Mouse (Mus musculus) hindbrain, embryonic 13.5 days (tissue): ENCODE results near the gene Pfkfb2. TPM values are rescaled to one million over a fixed set of nuclear protein-coding genes. Genes with fewer than 3 reads are reported as not detected.

Source experiments
- ATAC-seq: fragments of 200-750 bp; cut with Nextera tagmentation; 2 replicates; pipeline ENCODE4 v1.8.0; 2017; ENCODE audit warnings: moderate TSS enrichment; ENCODE audit not compliant: low FRiP score
- H3K27ac ChIP-seq: fragments of 300-500 bp; sonication (generic); 2 replicates; pipeline ENCODE4 v1.5.1; 2015; ENCODE audit warnings: inconsistent platforms, mild to moderate bottlenecking, moderate library complexity
- H3K27me3 ChIP-seq: fragments of 300-500 bp; sonication (generic); 2 replicates; pipeline ENCODE4 v1.6.1; 2015; ENCODE audit warnings: mild to moderate bottlenecking, inconsistent platforms
- H3K36me3 ChIP-seq: fragments of 300-500 bp; sonication (generic); 2 replicates; pipeline ENCODE4 v1.6.1; 2015; ENCODE audit warnings: mild to moderate bottlenecking, inconsistent platforms
- H3K4me1 ChIP-seq: fragments of 300-500 bp; sonication (generic); replicated peaks from 2 replicates; pipeline ENCODE4 v1.6.1; 2015; ENCODE audit warnings: inconsistent platforms
- H3K4me2 ChIP-seq: fragments of 300-500 bp; sonication (generic); 2 replicates; pipeline ENCODE4 v1.6.1; 2015; ENCODE audit warnings: inconsistent platforms, mild to moderate bottlenecking, moderate library complexity
- H3K4me3 ChIP-seq: fragments of 300-500 bp; sonication (generic); 2 replicates; pipeline ENCODE4 v1.5.1; 2015; ENCODE audit warnings: mild to moderate bottlenecking, inconsistent platforms
- H3K9ac ChIP-seq: fragments of 300-500 bp; sonication (generic); 2 replicates; pipeline ENCODE4 v1.6.1; 2015; ENCODE audit warnings: mild to moderate bottlenecking, inconsistent platforms
- H3K9me3 ChIP-seq: fragments of 300-500 bp; sonication (generic); 2 replicates; pipeline ENCODE4 v1.6.1; 2016; ENCODE audit warnings: inconsistent platforms
- WGBS: fragments of 180-500 bp; shearing (Covaris S2); methylation state at CpG from one replicate; pipeline ENCODE4 v1.1.7; 2015; 5-methylcytosine and 5-hydroxymethylcytosine counted together
- polyA plus RNA-seq: library from polyadenylated mRNA; unstranded; fragments of >200 nt; fragmentation: Nextera tagmentation; extraction: Ambion mirVana; gene quantifications from 2 replicates; pipeline ENCODE4 v1.2.1, GENCODE M21; 2015

Pfkfb2 gene
- 19.5 and 21.8 TPM in 2 replicates for polyA plus RNA-seq

DNA sequence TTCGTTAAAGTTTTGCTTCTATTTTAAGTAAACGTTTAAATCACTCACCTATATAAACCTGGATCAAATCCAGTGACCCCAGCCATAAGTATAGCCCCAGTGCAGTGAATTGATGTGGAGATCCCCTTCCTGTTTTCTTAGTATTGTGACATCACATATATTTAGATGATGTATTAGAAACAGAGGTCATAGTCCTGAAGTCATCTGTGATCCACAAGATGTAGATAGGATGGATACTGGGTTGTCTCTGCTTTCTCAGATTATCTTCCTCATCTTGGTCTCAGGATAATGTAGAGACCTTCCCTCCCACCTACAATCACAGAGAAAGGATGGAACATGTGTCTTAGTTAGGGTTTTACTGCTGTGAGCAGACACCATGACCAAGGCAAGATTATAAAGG lies at the start of gene Pfkfb2:
TSS of gene Pfkfb2 (minus strand) at position 101 of the 400 bp plus-strand sequence.
- no peak for ATAC-seq
- H3K4me2 ChIP-seq: no peak within 1 kb of the TSS
- 88% methylated on average over 2 of the region's 2 CpGs for WGBS

DNA sequence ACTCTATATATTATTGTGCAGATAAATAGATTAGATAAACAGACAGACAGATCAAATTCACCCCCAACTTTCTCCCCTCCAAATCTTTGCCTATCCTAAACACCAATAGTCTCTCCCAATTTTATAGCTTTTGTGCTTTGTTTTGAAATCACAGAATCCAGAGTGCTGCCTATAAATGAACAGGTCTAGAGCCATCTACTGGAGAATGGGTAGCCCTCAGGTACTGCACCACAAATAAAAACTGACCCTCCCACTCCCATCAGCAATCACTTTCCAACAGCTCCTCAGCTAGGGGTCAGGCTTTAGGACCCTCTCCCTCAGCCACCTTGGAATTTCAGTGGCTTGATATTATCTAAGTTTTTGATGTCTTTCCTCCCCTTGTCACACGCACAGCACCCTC lies 47.6 kb upstream of the Pfkfb2 start:
- 88% methylated on average over 1 of the region's 1 CpGs for WGBS
- no peaks in the 10 kb centered on the region for H3K27me3 ChIP-seq
- no peak overlapping the region for H3K9ac ChIP-seq
- H3K4me3 ChIP-seq: no peak overlapping the region
- no peak overlapping the region for H3K4me2 ChIP-seq
- H3K4me1 ChIP-seq: no peaks in the 10 kb centered on the region
- ATAC-seq: no peak
- H3K9me3 ChIP-seq: no peaks in the 10 kb centered on the region
- no peaks in the 10 kb centered on the region for H3K36me3 ChIP-seq
- no peak overlapping the region for H3K27ac ChIP-seq

More for the DNA sequence above, at the start of gene Pfkfb2:
- peaks cover 10% of the 10 kb centered on the region for H3K4me1 ChIP-seq
- H3K27me3 ChIP-seq: no peaks in the 10 kb centered on the region
- H3K4me3 ChIP-seq: no peak within 1 kb of the TSS
- no peaks in the 10 kb centered on the region for H3K9me3 ChIP-seq
- H3K27ac ChIP-seq: no peak within 1 kb of the TSS
- no peaks in the 10 kb centered on the region for H3K36me3 ChIP-seq
- no peak within 1 kb of the TSS for H3K9ac ChIP-seq

DNA sequence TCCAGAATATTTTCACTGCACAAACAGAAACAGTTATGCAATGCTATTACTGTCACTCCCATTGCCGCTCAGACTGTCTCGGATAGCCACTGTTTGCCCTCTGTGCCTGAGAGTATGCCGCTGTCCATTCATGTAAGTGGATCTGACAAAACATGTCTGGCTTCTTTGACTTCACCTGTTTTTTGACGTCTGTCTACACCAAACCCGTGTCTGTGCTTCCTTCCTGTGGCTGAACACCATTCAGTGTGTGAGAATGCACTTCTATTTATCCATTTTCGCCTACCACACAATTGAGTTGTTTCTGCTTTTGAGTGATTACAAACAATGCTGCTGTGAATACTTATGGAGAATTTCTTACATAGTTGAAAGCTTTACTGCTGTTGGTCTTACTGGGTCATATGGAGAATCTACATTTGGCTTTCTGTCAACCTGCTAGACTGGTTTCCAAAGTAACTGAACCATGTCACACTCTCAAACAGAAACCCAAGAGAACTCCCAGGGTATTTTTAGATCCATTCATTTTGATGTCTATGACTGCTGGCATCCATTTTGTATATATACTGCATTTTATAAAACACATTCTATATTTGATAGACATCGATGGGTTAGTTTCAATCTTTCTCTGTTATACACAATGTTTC lies 46.8 kb upstream of the Pfkfb2 start:
- Histone ChIP-seq H3K27me3 (no peaks in the 10 kb centered on the region), H3K9me3 (no peaks in the 10 kb centered on the region), H3K36me3 (no peaks in the 10 kb centered on the region), H3K4me2 (no peak overlapping the region), H3K9ac (no peak overlapping the region), H3K27ac (no peak overlapping the region), H3K4me3 (no peak overlapping the region), H3K4me1 (no peaks in the 10 kb centered on the region)
- no peak for ATAC-seq
- WGBS: 78% methylated on average over 7 of the region's 7 CpGs

DNA sequence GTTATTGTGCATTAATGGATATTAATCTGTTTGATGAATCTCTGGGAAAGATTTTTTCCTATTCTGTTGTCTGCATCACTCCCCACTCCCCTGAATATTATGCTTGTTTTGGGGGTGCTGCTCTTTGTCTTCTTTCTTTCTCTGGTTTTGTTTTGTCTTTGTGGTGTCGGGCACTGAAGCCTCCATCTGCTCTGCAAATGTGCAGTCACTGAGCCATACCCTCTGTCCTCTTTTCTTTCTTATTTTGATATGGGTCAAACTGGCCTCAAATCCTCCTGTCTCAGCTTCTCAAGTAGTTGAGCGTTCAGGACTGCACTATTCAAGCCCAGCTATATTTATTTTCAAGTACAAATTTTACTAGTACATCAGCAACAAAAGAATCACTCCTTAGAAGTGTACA lies 46.2 kb upstream of the Pfkfb2 start:
- Histone ChIP-seq H3K9ac (no peak overlapping the region), H3K4me3 (no peak overlapping the region), H3K36me3 (no peaks in the 10 kb centered on the region), H3K27ac (no peak overlapping the region), H3K4me1 (no peaks in the 10 kb centered on the region), H3K27me3 (no peaks in the 10 kb centered on the region), H3K9me3 (no peaks in the 10 kb centered on the region), H3K4me2 (no peak overlapping the region)
- ATAC-seq: no peak
- WGBS: 28% methylated on average over 2 of the region's 2 CpGs

DNA sequence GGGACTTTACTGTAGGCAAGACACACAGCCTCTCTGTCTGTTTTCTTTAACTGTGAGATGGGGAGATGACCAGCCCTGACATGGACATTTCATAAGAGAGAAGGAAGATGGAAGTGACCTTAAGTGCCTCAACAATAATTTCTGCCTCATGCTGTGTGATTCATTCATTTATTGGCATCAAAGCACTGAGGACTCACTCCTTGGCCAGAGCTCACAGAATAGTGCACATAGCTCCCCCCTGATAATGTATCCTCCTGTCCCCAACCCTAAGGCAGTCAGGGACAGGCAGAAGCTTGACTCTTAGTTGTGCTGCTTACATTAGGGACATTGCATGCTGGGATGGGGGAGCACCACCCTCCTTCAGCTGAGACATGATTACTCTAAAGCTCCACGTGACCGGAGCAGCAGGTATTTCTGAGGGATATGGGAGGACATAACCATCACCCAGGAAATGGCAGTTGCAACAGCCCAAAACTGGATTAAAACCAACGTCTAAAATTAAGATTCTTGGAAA lies 42.0 kb upstream of the Pfkfb2 start:
- H3K9me3 ChIP-seq: no peaks in the 10 kb centered on the region
- H3K27me3 ChIP-seq: no peaks in the 10 kb centered on the region
- H3K4me1 ChIP-seq: no peaks in the 10 kb centered on the region
- H3K27ac ChIP-seq: no peak overlapping the region
- ATAC-seq: no peak
- H3K4me2 ChIP-seq: no peak overlapping the region
- no peaks in the 10 kb centered on the region for H3K36me3 ChIP-seq
- WGBS: 77% methylated on average over 3 of the region's 3 CpGs
- no peak overlapping the region for H3K4me3 ChIP-seq
- no peak overlapping the region for H3K9ac ChIP-seq

DNA sequence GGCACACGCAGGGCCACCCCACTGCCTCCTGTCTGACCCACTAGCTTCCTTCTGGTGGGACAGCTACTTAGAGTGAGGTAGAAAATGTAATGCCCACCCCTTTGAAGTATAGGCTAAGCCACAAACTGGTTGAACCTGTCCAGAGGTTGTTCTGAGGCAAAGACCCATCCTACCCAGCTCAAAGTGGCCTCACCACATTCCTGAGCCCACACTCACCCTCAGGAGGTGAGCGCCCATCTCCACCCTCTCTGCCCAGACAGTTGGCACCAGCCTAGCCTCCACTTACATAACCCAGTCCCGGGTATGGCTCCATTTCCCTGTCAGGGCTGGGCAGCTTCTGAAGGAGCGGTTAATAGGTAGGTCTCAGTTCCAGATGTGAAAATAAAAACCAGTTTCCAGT lies 41.4 kb upstream of the Pfkfb2 start:
- H3K4me2 ChIP-seq: no peak overlapping the region
- ATAC-seq: no peak
- H3K27ac ChIP-seq: no peak overlapping the region
- H3K4me3 ChIP-seq: no peak overlapping the region
- 91% methylated on average over 4 of the region's 4 CpGs for WGBS
- no peaks in the 10 kb centered on the region for H3K4me1 ChIP-seq
- no peaks in the 10 kb centered on the region for H3K27me3 ChIP-seq
- no peaks in the 10 kb centered on the region for H3K36me3 ChIP-seq
- H3K9me3 ChIP-seq: no peaks in the 10 kb centered on the region
- no peak overlapping the region for H3K9ac ChIP-seq

DNA sequence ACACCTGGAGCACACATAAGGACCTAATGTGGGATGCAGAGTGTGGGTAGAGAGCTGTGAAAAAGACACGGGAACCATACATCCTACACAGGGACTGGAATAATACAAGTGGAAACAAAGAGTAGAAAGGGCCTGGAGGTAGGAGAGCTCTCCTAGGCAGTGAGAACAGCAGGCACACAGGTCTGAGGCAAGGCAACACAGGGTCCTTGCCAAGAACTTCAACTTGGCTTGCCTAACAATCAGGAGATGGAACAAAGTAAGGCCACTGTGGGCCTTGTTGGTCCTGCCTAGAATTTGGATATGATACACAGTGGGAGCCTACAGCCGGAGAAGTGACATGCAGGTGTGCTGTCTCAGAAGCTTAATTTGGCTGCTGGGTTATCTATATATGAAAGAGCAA lies 40.9 kb upstream of the Pfkfb2 start:
- H3K36me3 ChIP-seq: no peaks in the 10 kb centered on the region
- H3K4me1 ChIP-seq: no peaks in the 10 kb centered on the region
- ATAC-seq: no peak
- H3K27me3 ChIP-seq: no peaks in the 10 kb centered on the region
- no peaks in the 10 kb centered on the region for H3K9me3 ChIP-seq
- no peak overlapping the region for H3K4me3 ChIP-seq
- H3K9ac ChIP-seq: no peak overlapping the region
- WGBS: 93% methylated on average over 2 of the region's 2 CpGs
- no peak overlapping the region for H3K4me2 ChIP-seq
- H3K27ac ChIP-seq: no peak overlapping the region

DNA sequence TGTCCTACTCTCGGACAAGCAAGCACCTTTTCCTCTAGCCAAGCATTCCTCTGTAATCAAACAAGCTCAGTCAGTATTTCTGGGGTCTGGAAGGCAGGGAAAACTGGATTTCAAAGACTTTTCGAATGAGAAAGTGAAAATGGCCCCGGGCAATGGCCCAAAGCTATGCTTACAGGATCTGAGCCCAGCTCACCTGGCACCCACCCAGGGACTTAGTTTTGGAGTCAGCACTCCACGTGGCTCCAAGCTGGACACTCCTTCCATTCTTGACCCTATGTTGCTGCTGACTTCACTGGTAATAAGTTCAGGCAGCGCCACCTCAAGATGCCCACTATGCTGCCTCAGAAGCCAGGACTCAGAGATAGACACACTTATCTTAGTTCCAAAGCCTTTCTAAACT lies 38.0 kb upstream of the Pfkfb2 start:
- Histone ChIP-seq H3K4me3 (no peak overlapping the region), H3K4me2 (no peak overlapping the region), H3K9ac (no peak overlapping the region), H3K9me3 (no peaks in the 10 kb centered on the region), H3K4me1 (no peaks in the 10 kb centered on the region), H3K27me3 (no peaks in the 10 kb centered on the region), H3K27ac (no peak overlapping the region), H3K36me3 (no peaks in the 10 kb centered on the region)
- WGBS: 89% methylated on average over 5 of the region's 5 CpGs
- no peak for ATAC-seq

DNA sequence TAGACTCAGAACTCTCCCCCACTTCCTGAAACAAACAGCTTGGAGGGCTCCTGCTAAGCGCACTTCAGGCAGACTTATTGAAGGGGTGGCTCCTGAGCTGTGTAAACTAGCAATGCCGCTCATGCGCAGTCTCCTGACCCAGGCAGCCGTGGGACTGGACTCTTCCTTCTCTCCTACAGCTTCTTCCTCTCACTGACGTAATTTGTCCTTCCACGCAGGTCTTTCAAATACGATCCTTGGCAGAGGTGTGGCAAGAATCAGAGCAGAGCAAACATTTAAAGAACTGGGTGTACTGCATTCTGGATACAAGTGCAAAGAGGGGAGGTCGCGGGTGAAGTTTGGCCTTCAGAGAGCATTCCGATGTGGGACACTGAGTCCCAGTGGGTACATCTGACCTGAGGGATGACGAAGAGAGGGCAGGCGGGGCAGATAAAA lies 35.0 kb upstream of the Pfkfb2 start:
- 91% methylated on average over 12 of the region's 12 CpGs for WGBS
- H3K9me3 ChIP-seq: no peaks in the 10 kb centered on the region
- no peak overlapping the region for H3K9ac ChIP-seq
- H3K27ac ChIP-seq: no peak overlapping the region
- H3K36me3 ChIP-seq: no peaks in the 10 kb centered on the region
- H3K27me3 ChIP-seq: no peaks in the 10 kb centered on the region
- no peaks in the 10 kb centered on the region for H3K4me1 ChIP-seq
- H3K4me2 ChIP-seq: no peak overlapping the region
- H3K4me3 ChIP-seq: no peak overlapping the region
- ATAC-seq: no peak

DNA sequence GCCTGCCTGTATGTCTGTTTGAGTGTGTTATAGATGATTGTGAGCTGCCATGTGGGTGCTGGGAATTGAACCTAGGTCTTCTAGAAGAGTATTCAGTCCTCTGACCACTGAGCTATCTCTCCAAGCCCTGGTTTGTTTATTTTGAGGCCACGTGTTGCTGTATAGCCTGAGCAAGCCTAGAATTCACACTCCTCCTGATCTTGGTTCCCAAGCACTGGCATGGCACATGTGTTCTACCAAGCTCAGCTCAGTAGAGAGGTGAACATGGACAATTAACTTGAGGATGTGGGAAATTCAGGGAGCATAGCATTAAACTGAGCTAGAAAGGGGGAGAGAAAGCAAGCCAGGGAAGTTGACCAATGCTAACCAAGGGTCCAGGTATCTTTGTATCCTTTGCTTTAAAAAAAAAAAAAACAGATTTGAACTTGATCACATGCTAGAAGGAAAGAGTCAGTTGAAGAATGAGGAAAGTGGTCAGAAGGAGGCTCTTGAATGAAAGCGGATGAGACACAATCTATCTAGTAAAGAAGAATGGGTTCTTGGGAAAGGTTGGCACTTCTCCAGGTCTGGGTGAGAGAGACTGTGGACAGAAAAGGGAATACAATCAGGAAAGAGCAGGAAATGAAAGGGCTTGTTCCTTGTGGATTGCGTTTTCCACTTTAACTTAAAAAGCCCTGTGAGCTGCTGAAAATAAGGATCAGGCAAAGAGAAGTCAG lies 33.1 kb upstream of the Pfkfb2 start:
- Histone ChIP-seq H3K27ac (no peak overlapping the region), H3K4me1 (no peaks in the 10 kb centered on the region), H3K9me3 (no peaks in the 10 kb centered on the region), H3K4me2 (no peak overlapping the region), H3K4me3 (no peak overlapping the region), H3K27me3 (no peaks in the 10 kb centered on the region), H3K36me3 (no peaks in the 10 kb centered on the region), H3K9ac (no peak overlapping the region)
- ATAC-seq: no peak
- WGBS: 88% methylated on average over 3 of the region's 3 CpGs

DNA sequence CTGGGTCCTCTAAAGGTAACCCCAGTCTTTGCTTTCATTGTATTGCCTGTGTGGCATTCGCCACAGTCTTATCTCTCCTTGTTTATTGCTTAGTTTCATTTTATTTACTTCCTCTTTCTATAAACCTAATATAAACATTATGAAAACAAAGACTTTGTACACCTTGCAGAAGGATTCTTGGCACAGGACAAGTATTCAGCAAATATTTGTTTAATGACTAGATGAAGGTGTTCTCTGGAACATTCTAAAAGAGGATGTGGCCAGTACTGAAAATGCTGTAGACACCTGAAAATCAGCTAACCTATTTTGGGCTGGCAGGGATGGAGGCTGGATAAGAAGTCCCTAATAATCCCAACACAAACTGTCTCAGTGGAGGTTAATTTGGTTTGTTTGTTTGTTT lies 32.5 kb upstream of the Pfkfb2 start:
- Histone ChIP-seq H3K4me3 (no peak overlapping the region), H3K4me2 (no peak overlapping the region), H3K27ac (no peak overlapping the region), H3K36me3 (no peaks in the 10 kb centered on the region), H3K9ac (no peak overlapping the region), H3K9me3 (no peaks in the 10 kb centered on the region), H3K4me1 (no peaks in the 10 kb centered on the region), H3K27me3 (no peaks in the 10 kb centered on the region)
- 89% methylated on average over 1 of the region's 1 CpGs for WGBS
- ATAC-seq: no peak

DNA sequence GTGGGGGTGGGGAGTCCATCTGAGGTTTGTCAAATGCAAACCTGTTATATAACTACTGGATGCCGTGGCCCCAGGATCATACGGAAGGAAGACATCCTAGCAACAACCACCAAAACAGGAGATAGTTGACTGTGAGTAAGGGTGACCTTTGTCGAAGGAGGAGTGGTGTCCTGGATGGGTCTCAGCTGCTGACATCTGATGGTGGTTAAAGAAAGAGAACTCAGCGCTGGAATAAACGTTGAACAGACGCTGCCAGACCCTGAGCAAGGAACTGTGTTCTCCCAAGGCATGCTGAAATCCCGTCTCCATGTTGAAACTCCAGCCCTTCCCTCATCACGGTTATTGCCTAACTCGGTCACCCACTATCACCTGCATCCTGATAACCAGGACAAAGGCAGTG lies 30.6 kb upstream of the Pfkfb2 start:
- 88% methylated on average over 9 of the region's 9 CpGs for WGBS
- Histone ChIP-seq H3K36me3 (no peaks in the 10 kb centered on the region), H3K4me2 (no peak overlapping the region), H3K4me1 (no peaks in the 10 kb centered on the region), H3K27ac (no peak overlapping the region), H3K9me3 (no peaks in the 10 kb centered on the region), H3K27me3 (no peaks in the 10 kb centered on the region), H3K9ac (no peak overlapping the region), H3K4me3 (no peak overlapping the region)
- ATAC-seq: no peak

DNA sequence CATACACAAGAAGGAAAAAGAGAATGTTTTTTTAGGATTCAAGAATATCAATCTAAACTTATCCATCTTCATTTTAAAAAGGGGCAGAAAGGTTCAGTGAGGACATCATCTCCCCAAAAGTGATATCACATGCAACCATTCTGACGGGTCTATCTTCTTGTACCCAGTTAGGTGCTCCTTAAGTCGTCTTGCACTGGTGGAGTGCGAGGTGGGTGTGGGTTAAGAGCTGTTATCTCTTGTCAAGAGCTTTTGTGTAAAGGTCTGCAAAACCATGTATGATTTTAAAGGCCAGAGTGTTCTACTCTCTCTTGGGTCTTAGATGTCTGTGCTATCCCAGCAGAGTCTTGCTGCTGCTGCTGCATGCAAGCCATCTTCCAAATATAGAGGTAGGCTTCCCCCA lies 17.8 kb upstream of the Pfkfb2 start:
- Histone ChIP-seq H3K27me3 (no peaks in the 10 kb centered on the region), H3K9me3 (no peaks in the 10 kb centered on the region), H3K4me1 (no peaks in the 10 kb centered on the region), H3K4me3 (no peak overlapping the region), H3K27ac (no peak overlapping the region), H3K9ac (no peak overlapping the region), H3K4me2 (no peak overlapping the region), H3K36me3 (no peaks in the 10 kb centered on the region)
- ATAC-seq: no peak
- 93% methylated on average over 3 of the region's 3 CpGs for WGBS
